Mouse (Mus musculus) small intestine, adult 2 months (tissue): Measurements from ENCODE around the gene Angptl1. TPM values are rescaled to one million over a fixed set of nuclear protein-coding genes. Genes with fewer than 3 reads are reported as not detected.

ENCODE experiments used
- H3K27ac ChIP-seq: fragments of 200-500 bp; 2 replicates; pipeline ENCODE4 v1.5.1; 2012; ENCODE audit warnings: low read depth, low read length, control low read depth, inconsistent platforms; ENCODE audit not compliant: insufficient read depth
- H3K27me3 ChIP-seq: fragments of 200-500 bp; 2 replicates; pipeline ENCODE4 v1.6.1; 2012; ENCODE audit warnings: mild to moderate bottlenecking, moderate library complexity, low read length, inconsistent platforms; ENCODE audit not compliant: control insufficient read depth, insufficient read depth
- H3K36me3 ChIP-seq: fragments of 200-500 bp; 2 replicates; pipeline ENCODE4 v1.6.1; 2012; ENCODE audit warnings: mild to moderate bottlenecking, low read length, control low read depth, inconsistent platforms; ENCODE audit not compliant: control insufficient read depth, insufficient read depth
- H3K4me1 ChIP-seq: fragments of 200-500 bp; 2 replicates; pipeline ENCODE4 v1.6.1; 2012; ENCODE audit warnings: low read length, inconsistent platforms, mixed read lengths; ENCODE audit not compliant: control insufficient read depth, insufficient read depth, insufficient read length
- H3K4me3 ChIP-seq: fragments of 200-500 bp; 2 replicates; pipeline ENCODE4 v1.5.1; 2012; ENCODE audit warnings: low read depth, mild to moderate bottlenecking, control low read depth, inconsistent platforms, low read length, moderate library complexity
- CTCF ChIP-seq: fragments of 200-500 bp; IDR thresholded peaks from 2 replicates; pipeline ENCODE4 v1.5.1; 2012; ENCODE audit warnings: low read depth, mild to moderate bottlenecking, control low read depth, inconsistent platforms, low read length, moderate library complexity, mixed read lengths; ENCODE audit not compliant: insufficient replicate concordance, insufficient read length; ENCODE audit errors: extremely low read depth
- POLR2A ChIP-seq: fragments of 200-500 bp; IDR thresholded peaks from 2 replicates; pipeline ENCODE4 v1.6.1; 2012; ENCODE audit warnings: low read depth, mild to moderate bottlenecking, control low read depth, inconsistent platforms, low read length, moderate library complexity
- WGBS: fragments of 180-500 bp; shearing (Covaris S2); methylation state at CpG from one replicate; pipeline ENCODE4 v1.1.7; 2018; 5-methylcytosine and 5-hydroxymethylcytosine counted together
- polyA plus RNA-seq: library from polyadenylated mRNA; depleted of rRNA; stranded (reverse); fragments of >200 nt; gene quantifications from 2 replicates; pipeline ENCODE4 v1.2.3, GENCODE M21; 2012

The Angptl1 gene
- polyA plus RNA-seq, 1 experiment = 3.0 TPM

DNA sequence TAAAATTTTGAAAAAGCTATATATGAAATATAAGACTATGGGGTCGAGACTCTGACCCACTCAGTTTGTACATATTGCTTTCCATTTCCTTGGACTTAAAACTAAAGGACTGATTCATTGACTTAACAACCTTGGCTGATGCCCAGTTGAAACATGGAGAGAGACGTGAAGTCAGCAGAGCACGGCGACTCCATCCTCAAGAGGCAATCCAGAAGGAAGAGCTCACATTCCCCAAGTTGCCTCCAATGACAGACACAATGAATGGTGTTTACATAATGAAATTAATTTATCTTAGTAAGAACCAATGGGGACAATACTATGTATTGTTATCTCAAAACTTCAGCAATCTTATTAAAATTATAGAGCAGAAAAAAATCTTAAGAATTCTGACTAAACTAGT, 16.2 kb downstream of the Angptl1 start:
- TF ChIP-seq CTCF (no peak), POLR2A (no peak)
- Histone ChIP-seq H3K27me3 (no peaks in the 10 kb centered on the region), H3K4me3 (no peak overlapping the region), H3K4me1 (peaks cover 2% of the 10 kb centered on the region; the same call in 1 of the 2 replicates), H3K27ac (no peak overlapping the region), H3K36me3 (peaks cover 5% of the 10 kb centered on the region)
- 86% methylated on average over 4 of the region's 4 CpGs for WGBS

DNA sequence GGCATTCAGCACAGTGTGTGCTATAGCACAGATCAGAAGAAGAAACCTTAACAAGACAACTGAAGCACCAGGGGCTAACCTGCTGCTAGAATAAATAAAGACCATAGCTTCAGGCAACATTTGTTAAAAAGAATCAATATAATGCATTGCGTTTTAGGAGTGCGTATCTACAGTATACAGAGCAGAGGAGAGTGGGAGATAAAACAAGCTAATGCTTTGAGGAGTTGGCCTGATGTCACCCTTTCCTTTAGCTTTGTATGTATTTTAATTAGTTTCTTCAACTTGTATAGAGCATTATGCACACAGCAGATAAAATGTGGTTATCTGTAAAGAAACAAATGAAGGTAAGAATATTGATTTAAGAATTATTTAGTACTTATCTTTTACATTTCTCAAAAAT, 18.3 kb downstream of the Angptl1 start:
- TF ChIP-seq POLR2A (no peak), CTCF (no peak)
- 92% methylated on average over 2 of the region's 2 CpGs for WGBS
- Histone ChIP-seq H3K4me1 (peaks cover 2% of the 10 kb centered on the region; the same call in 1 of the 2 replicates), H3K4me3 (no peak overlapping the region), H3K27ac (no peak overlapping the region), H3K27me3 (no peaks in the 10 kb centered on the region), H3K36me3 (peaks cover 2% of the 10 kb centered on the region)

DNA sequence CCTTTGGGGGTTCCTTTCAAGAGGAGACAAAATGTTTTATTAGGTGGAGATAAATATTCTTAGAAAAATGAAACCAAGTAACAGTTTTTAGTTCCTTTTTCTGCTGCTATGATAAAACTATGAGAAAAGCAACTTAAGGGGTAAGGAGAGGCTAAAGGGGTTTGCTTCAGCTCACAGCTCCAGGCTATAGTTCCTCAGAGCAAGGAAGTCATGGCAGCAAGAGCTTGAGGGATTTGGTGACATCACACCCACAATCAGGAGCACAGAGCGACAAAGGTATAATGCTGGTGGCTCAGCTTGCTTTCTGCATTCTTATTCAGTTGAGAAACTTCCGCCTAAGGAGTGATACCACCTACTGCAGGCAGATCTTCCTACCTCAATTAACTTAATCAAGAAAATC, 20.8 kb downstream of the Angptl1 start:
- H3K27ac ChIP-seq = no peak overlapping the region
- no peak for TF ChIP-seq POLR2A
- no peak for TF ChIP-seq CTCF

DNA sequence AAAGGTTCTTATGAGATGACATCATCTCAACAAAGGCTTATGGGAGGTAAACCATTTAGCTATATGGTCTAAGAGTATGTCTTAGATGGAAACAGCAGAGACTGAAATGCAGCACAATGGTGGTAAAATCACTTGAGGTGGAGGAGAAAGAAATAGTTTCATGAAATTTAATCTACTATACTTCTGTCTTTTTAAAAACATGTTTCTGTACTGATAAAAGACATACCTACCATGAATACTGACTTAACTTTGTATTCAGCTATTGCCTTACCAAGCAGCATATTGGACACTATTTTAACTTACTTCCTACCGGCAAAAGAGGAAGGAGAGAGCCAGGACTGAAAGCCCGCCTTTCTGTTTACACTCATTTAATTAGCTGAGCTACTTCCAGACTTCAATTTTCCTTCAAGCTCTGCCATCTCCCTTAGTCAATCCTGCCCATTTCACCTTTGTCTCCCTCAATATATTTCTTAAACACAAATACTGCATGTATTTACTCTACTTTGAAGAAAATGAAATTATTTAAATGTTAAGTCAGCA, 21.4 kb downstream of the Angptl1 start:
- Histone ChIP-seq H3K4me3 (no peak overlapping the region), H3K36me3 (peaks cover 2% of the 10 kb centered on the region), H3K4me1 (peaks cover 5% of the 10 kb centered on the region; the same call in 1 of the 2 replicates), H3K27me3 (no peaks in the 10 kb centered on the region), H3K27ac (no peak overlapping the region)
- TF ChIP-seq CTCF = no peak
- no peak for TF ChIP-seq POLR2A
- WGBS = 48% methylated on average over 2 of the region's 2 CpGs

More for the DNA sequence above, 20.8 kb downstream of the Angptl1 start:
- Histone ChIP-seq H3K36me3 (peaks cover 2% of the 10 kb centered on the region), H3K4me1 (peaks cover 5% of the 10 kb centered on the region; the same call in 1 of the 2 replicates), H3K27me3 (no peaks in the 10 kb centered on the region), H3K4me3 (no peak overlapping the region)
- WGBS = 97% methylated on average over 2 of the region's 2 CpGs

DNA sequence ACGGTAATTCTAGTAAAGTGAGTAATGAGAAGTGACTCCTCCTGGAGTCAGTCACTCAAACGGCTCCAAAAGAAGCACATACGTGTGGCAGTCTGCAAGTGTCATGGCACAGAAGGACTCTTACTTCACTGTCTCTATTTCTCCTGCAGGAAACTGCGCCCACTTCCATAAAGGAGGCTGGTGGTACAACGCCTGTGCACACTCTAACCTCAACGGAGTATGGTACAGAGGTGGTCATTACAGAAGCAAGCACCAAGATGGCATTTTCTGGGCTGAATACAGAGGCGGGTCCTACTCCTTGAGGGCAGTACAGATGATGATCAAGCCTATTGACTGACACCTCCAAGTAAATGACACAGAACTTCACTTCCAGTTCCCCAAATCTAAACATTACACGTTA, 21.9 kb downstream of the Angptl1 start:
- no peaks in the 10 kb centered on the region for H3K27me3 ChIP-seq
- no peak overlapping the region for H3K27ac ChIP-seq
- peaks cover 5% of the 10 kb centered on the region; the same call in 1 of the 2 replicates for H3K4me1 ChIP-seq
- H3K36me3 ChIP-seq = peaks cover 4% of the 10 kb centered on the region
- WGBS = 82% methylated on average over 8 of the region's 8 CpGs
- TF ChIP-seq CTCF (no peak), POLR2A (no peak)
- no peak overlapping the region for H3K4me3 ChIP-seq

DNA sequence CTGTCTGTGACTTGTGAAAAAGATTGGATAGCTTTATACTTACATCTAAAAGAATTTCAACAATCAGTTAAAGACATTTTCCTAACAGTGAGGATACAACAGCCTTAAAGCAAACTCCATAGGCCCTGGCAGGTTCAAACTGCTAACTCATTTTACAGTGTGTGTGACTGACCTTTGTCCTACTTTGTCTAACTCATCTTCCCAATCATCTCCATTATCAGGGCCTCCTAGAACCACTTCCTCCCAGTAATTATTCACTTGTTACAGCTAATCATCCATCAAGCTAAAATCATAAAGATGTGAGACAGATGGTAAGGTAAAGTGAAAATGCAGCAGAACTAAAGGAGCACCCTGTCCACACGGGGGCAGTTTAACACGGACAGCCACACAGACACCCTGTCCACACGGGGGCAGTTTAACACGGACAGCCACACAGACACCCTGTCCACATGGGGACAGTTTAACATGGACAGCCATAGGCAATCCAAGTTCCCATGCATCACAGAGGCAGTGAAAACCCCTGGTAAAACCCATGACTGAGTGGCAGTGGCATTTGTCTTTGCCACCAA, 23.2 kb downstream of the Angptl1 start:
- WGBS = 8% methylated on average over 4 of the region's 4 CpGs
- Histone ChIP-seq H3K27me3 (no peaks in the 10 kb centered on the region), H3K4me3 (no peak overlapping the region), H3K36me3 (peaks cover 7% of the 10 kb centered on the region), H3K27ac (no peak overlapping the region), H3K4me1 (peaks cover 5% of the 10 kb centered on the region; the same call in 1 of the 2 replicates)
- no peak for TF ChIP-seq POLR2A
- TF ChIP-seq CTCF = peak; percentile 85; the same call in 1 of the 2 replicates

DNA sequence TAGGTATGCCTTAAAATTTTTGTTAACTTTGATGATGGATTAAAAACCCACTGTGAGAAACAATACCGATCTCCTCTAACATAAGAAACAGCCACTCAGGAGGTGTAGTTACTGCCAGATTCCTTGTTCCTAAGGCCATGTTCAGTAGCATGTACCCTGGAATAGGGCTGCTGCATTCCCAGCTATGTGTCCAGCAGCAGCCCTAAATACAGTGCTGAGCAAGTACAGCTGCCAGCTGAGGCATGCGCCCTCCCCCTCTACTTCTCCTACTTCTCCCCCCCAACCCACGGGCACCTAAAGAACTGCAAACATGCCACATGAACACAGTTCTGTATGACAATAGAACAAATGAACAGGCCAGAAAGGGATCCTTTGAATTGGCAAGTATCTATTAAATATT, 25.4 kb downstream of the Angptl1 start:
- WGBS = 78% methylated on average over 3 of the region's 3 CpGs
- Histone ChIP-seq H3K36me3 (peaks cover 11% of the 10 kb centered on the region), H3K4me1 (peaks cover 5% of the 10 kb centered on the region; the same call in 1 of the 2 replicates), H3K4me3 (no peak overlapping the region), H3K27me3 (no peaks in the 10 kb centered on the region), H3K27ac (no peak overlapping the region)
- TF ChIP-seq POLR2A = no peak
- no peak for TF ChIP-seq CTCF
